Mouse (Mus musculus): ENCODE measurements around the gene Armc6.

GRCm38 (mm10) chr8:70216566-70216965 is 17.7 kb downstream of the Armc6 start:
- no peak for TF ChIP-seq POLR2A (IDR thresholded peaks at IDR 0.05; ENCODE audit: borderline replicate concordance, extremely low read depth, low read depth, low read length)
- TF ChIP-seq CTCF (IDR thresholded peaks at IDR 0.05; ENCODE audit: insufficient read depth, low read length) = no peak
